Mouse (Mus musculus) kidney, embryonic 16.5 days (tissue): ENCODE data around the gene Tmem106a. TPM values are rescaled to one million over a fixed set of nuclear protein-coding genes. Genes with fewer than 3 reads are reported as not detected.
"Not testable (repeated sequence)": the region's sequence is repeated elsewhere in the genome, so short reads cannot be mapped to it uniquely, and the experiment has no call there.

Experiments used
- ATAC-seq: fragments of 200-750 bp; cut with Nextera tagmentation; 2 replicates; pipeline ENCODE4 v1.8.0; 2017; ENCODE audit warnings: moderate TSS enrichment; ENCODE audit not compliant: low FRiP score, low TSS enrichment
- H3K27ac ChIP-seq: fragments of 300-500 bp; sonication (generic); 2 replicates; pipeline ENCODE4 v1.5.1; 2014; ENCODE audit warnings: low read length
- H3K27me3 ChIP-seq: fragments of 300-500 bp; sonication (generic); 2 replicates; pipeline ENCODE4 v1.6.1; 2014; ENCODE audit warnings: low read length, control low read depth, mixed read lengths; ENCODE audit not compliant: insufficient read depth
- H3K36me3 ChIP-seq: fragments of 300-500 bp; sonication (generic); 2 replicates; pipeline ENCODE4 v1.6.1; 2014; ENCODE audit warnings: low read length, control low read depth, mixed read lengths; ENCODE audit not compliant: insufficient read depth
- H3K4me1 ChIP-seq: fragments of 300-500 bp; sonication (generic); 2 replicates; pipeline ENCODE4 v1.6.1; 2014; ENCODE audit warnings: low read length, control low read depth, mixed read lengths; ENCODE audit not compliant: insufficient read depth
- H3K4me2 ChIP-seq: fragments of 300-500 bp; sonication (generic); replicated peaks from 2 replicates; pipeline ENCODE4 v1.6.1; 2014; ENCODE audit warnings: low read depth, low read length
- H3K4me3 ChIP-seq: fragments of 300-500 bp; sonication (generic); 2 replicates; pipeline ENCODE4 v1.5.1; 2014; ENCODE audit warnings: mild to moderate bottlenecking, low read length
- H3K9ac ChIP-seq: fragments of 300-500 bp; sonication (generic); replicated peaks from 2 replicates; pipeline ENCODE4 v1.6.1; 2014; ENCODE audit warnings: low read length
- H3K9me3 ChIP-seq: fragments of 300-500 bp; sonication (generic); 2 replicates; pipeline ENCODE4 v1.6.1; 2016; ENCODE audit warnings: low read length, control low read depth
- WGBS: fragments of 180-500 bp; shearing (Covaris S2); extraction: QIAGEN DNeasy Blood & Tissue Kit; methylation state at CpG from one replicate; pipeline ENCODE4 v1.1.7; 2014; 5-methylcytosine and 5-hydroxymethylcytosine counted together
- polyA plus RNA-seq: library from polyadenylated mRNA; unstranded; fragments of >200 nt; fragmentation: Nextera tagmentation; extraction: Ambion mirVana; gene quantifications from 2 replicates; pipeline ENCODE4 v1.2.1, GENCODE M21; 2015

Gene Tmem106a
- polyA plus RNA-seq, 1 experiment from 2014 or later: 7.0 TPM

DNA sequence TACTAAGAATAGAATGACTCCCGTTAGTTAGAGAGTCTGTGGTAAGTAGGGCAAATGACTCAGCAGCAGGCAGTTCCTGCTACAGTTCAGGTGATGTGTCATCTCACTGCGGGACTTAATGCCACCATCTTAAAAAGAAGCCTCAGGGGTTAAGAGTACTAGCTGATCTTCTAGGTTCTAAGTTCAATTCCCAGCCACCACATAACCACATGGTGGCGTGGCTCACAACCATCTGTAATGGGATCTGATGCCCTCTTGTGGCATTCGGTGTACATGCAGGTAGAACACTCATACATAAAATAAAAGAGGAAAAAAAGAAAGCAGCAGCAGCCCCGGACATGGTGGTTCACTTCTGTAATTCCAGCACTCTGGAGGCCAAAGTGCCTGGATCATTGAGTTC lies 19.7 kb upstream of the Tmem106a start:
- no peak overlapping the region for H3K27ac ChIP-seq
- WGBS: 39% methylated on average over 5 of the region's 5 CpGs
- no peak overlapping the region for H3K4me2 ChIP-seq
- no peak for ATAC-seq
- no peaks in the 10 kb centered on the region for H3K4me1 ChIP-seq
- no peak overlapping the region for H3K4me3 ChIP-seq
- no peaks in the 10 kb centered on the region for H3K27me3 ChIP-seq
- no peaks in the 10 kb centered on the region for H3K9me3 ChIP-seq
- H3K9ac ChIP-seq: no peak overlapping the region
- peaks cover 51% of the 10 kb centered on the region for H3K36me3 ChIP-seq

GRCm38 (mm10) chr11:101568421-101568820 lies 13.6 kb upstream of the Tmem106a start:
- H3K4me3 ChIP-seq: no peak overlapping the region
- no peak overlapping the region for H3K27ac ChIP-seq
- H3K9me3 ChIP-seq: no peaks in the 10 kb centered on the region
- H3K36me3 ChIP-seq: peaks cover 85% of the 10 kb centered on the region
- no peak overlapping the region for H3K4me2 ChIP-seq
- no peak for ATAC-seq
- no peak overlapping the region for H3K9ac ChIP-seq
- H3K4me1 ChIP-seq: no peaks in the 10 kb centered on the region
- 89% methylated on average over 3 of the region's 3 CpGs for WGBS
- H3K27me3 ChIP-seq: no peaks in the 10 kb centered on the region

GRCm38 (mm10) chr11:101576116-101576515 lies 5.9 kb upstream of the Tmem106a start:
- H3K27me3 ChIP-seq: no peaks in the 10 kb centered on the region
- 73% methylated on average over 6 of the region's 6 CpGs for WGBS
- no peak overlapping the region for H3K27ac ChIP-seq
- no peak overlapping the region for H3K4me2 ChIP-seq
- ATAC-seq: no peak; the same call in 1 of the 2 replicates
- peaks cover 76% of the 10 kb centered on the region for H3K36me3 ChIP-seq
- H3K4me1 ChIP-seq: no peaks in the 10 kb centered on the region
- no peak overlapping the region for H3K4me3 ChIP-seq
- H3K9ac ChIP-seq: no peak overlapping the region
- H3K9me3 ChIP-seq: no peaks in the 10 kb centered on the region

DNA sequence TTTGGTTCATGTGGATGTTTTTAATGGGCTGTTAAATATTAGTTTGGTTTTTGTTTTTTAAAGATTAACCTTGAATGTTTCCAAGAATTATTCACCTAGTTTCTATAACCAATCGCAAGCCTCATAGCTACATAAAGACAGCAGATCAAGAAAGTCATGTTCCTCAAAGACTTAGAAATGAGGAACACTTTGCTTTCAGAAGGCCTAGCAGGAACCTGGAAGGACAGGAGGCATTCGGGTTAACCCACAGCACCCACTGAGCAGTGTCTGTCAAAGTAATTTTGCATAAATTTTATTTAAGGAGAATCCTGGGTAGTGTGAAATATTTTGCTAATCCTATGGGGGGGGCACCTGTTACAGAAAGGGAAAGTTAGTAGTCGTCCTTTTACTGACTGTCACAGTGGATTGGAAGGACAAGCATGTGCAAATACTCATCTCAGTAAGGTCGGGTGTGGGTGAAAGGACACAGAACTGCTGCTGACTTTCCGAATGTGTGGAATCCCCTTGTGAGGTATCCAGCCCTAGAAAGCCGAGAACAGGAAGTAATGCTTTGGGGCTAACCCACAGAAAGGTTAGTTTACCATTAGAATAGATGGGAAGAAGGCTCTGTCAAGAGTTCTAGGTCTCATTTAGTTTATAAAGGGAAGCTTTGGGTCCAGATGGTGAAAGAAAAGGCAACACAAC lies 819 bp upstream of the Tmem106a start:
- 70% methylated on average over 6 of the region's 6 CpGs for WGBS
- H3K4me3 ChIP-seq: no peak overlapping the region
- H3K4me2 ChIP-seq: no peak overlapping the region
- H3K4me1 ChIP-seq: peaks cover 8% of the 10 kb centered on the region
- H3K36me3 ChIP-seq: peaks cover 29% of the 10 kb centered on the region
- no peaks in the 10 kb centered on the region for H3K9me3 ChIP-seq
- ATAC-seq: no peak
- no peak overlapping the region for H3K9ac ChIP-seq
- H3K27me3 ChIP-seq: no peaks in the 10 kb centered on the region
- H3K27ac ChIP-seq: 0 out of 2 replicates have a peak overlapping the region, but pooled peaks have one; percentile 10

- Histone ChIP-seq H3K4me3 (no peak overlapping the region), H3K27me3 (no peaks in the 10 kb centered on the region), H3K27ac (no peak overlapping the region), H3K4me2 (no peak overlapping the region), H3K4me1 (peaks cover 8% of the 10 kb centered on the region), H3K36me3 (peaks cover 9% of the 10 kb centered on the region), H3K9ac (no peak overlapping the region), H3K9me3 (no peaks in the 10 kb centered on the region)
- no peak for ATAC-seq
- 93% methylated on average over 2 of the region's 2 CpGs for WGBS
Observed at GRCm38 (mm10) chr11:101583205-101583604, 1.2 kb downstream of the Tmem106a start.

- H3K4me1 ChIP-seq, H3K9ac ChIP-seq, H3K36me3 ChIP-seq, H3K4me2 ChIP-seq, H3K27me3 ChIP-seq, H3K4me3 ChIP-seq, H3K9me3 ChIP-seq, ATAC-seq, H3K27ac ChIP-seq: not testable (repeated sequence)
- 92% methylated on average over 1 of the region's 1 CpGs for WGBS
Observed at GRCm38 (mm10) chr11:101585031-101585430, 3.0 kb downstream of the Tmem106a start.

- Histone ChIP-seq H3K4me2 (no peak overlapping the region), H3K4me1 (peaks cover 8% of the 10 kb centered on the region)
- 86% methylated on average over 4 of the region's 4 CpGs for WGBS
Observed at GRCm38 (mm10) chr11:101585805-101586204, 3.8 kb downstream of the Tmem106a start.

DNA sequence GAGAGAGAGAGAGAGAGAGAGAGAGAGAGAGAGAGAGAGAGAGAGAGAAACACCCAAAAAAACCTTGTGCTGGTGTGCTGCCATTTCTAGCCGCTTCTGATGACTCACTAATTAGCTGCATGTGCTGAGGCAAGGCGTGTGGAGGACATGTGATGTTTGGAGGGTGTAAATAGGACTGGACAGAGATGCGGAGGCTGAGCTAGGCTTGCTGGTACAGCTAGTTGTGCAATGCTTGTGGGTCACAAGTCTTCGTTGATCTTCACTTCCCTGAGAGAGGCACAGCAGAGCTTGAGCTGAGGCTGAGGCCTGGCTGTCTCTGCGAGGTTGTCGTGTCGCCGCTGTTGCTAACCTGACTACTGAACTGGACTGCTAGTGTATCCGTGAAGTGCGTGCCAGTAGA lies 5.6 kb downstream of the Tmem106a start:
- ATAC-seq: no peak
- Histone ChIP-seq H3K36me3 (no peaks in the 10 kb centered on the region), H3K27ac (no peak overlapping the region), H3K27me3 (no peaks in the 10 kb centered on the region), H3K9me3 (no peaks in the 10 kb centered on the region), H3K4me2 (no peak overlapping the region), H3K4me1 (peaks cover under 1% of the 10 kb centered on the region; the same call in 1 of the 2 replicates), H3K9ac (no peak overlapping the region), H3K4me3 (no peak overlapping the region)
- WGBS: 90% methylated on average over 10 of the region's 10 CpGs

More at GRCm38 (mm10) chr11:101585805-101586204, 3.8 kb downstream of the Tmem106a start:
- Histone ChIP-seq H3K9me3 (no peaks in the 10 kb centered on the region), H3K27me3 (no peaks in the 10 kb centered on the region), H3K27ac (no peak overlapping the region), H3K9ac (no peak overlapping the region), H3K36me3 (0 out of 2 replicates have a peak, but pooled peaks cover under 1% of the 10 kb centered on the region), H3K4me3 (no peak overlapping the region)
- ATAC-seq: no peak

DNA sequence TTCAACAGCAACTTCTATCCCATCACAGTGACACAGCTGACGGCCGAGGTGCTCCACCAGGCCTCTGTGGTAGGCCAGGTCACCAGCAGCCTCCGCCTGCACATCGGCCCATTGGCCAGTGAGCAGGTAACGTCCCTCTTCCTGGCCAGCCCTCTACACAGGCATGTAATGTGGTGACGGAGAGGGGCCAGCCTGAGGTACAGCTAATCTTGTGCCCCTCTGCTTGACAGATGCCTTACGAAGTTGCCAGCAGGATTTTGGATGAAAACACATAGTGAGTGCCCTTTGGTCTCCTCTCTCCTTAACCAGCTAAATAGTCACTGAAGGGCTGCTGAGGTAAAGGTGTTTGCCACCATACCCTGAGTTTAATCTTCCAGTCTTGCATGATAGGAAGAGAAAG lies 6.8 kb downstream of the Tmem106a start:
- Histone ChIP-seq H3K4me3 (no peak overlapping the region), H3K9ac (no peak overlapping the region), H3K36me3 (no peaks in the 10 kb centered on the region), H3K4me2 (no peak overlapping the region), H3K4me1 (no peaks in the 10 kb centered on the region), H3K9me3 (no peaks in the 10 kb centered on the region), H3K27ac (no peak overlapping the region), H3K27me3 (no peaks in the 10 kb centered on the region)
- ATAC-seq: no peak
- 88% methylated on average over 7 of the region's 7 CpGs for WGBS

- H3K9ac ChIP-seq: no peak overlapping the region
- no peaks in the 10 kb centered on the region for H3K4me1 ChIP-seq
- no peaks in the 10 kb centered on the region for H3K9me3 ChIP-seq
- no peak for ATAC-seq
- H3K4me3 ChIP-seq: no peak overlapping the region
- no peak overlapping the region for H3K4me2 ChIP-seq
- no peaks in the 10 kb centered on the region for H3K27me3 ChIP-seq
- no peaks in the 10 kb centered on the region for H3K36me3 ChIP-seq
- 28% methylated on average over 5 of the region's 5 CpGs for WGBS
- H3K27ac ChIP-seq: 0 out of 2 replicates have a peak overlapping the region, but pooled peaks have one; percentile 15
Observed at GRCm38 (mm10) chr11:101589444-101589843, 7.4 kb downstream of the Tmem106a start.
